In the genomic region with DNA sequence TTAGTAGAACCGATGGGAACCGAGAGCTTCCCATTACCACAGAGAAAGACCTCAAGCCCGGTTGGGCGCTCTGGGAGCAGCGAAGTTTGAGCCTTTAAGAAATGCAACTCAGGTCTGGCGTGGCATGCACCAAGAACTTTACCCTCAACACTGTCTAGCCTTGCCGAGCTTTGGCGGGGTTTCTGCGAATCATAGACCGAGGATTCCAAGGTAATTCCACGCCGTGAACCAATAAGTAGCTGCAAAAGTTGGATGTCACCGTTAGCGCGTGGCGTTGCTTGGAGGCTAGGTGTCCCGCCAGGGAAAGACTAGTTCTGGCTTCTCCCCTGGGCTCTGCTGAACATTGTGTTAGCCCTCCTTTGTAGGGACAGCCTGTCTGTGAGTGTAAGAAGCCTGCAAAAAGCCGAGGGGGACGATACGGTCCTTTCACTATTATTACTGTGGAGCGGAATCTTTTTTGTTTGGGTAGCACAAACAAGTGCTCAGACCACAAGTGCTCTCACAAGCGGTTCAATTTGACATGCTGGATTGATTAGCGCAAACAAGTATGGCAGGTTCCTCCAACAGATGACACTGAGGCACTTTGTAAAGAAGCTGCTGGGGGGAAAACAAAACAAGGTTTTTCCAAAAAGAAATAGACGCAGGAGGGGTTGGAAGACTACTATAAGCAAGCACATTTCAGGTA, we compare ENCODE assay signal across 2 mouse cellular contexts.
TF ChIP-seq lines count a peak whose summit lies in the region.

No protein-coding gene starts in this region.

TF ChIP-seq in C2C12, 6 proteins besides CTCF, POLR2A, EP300 and RAD21:
- TF ChIP-seq USF1 (IDR thresholded peaks at IDR 0.05; ENCODE audit: low read depth) (no peak), MYOD1 (IDR thresholded peaks at IDR 0.05; ENCODE audit: control insufficient read depth, insufficient read length, low read depth) (no peak), MYOG (IDR thresholded peaks at IDR 0.05; ENCODE audit: control insufficient read depth, extremely low read depth, insufficient read length) (no peak), MAX (IDR thresholded peaks at IDR 0.05) (no peak), CEBPB (IDR thresholded peaks at IDR 0.05; ENCODE audit: low read depth) (no peak), FOSL1 (IDR thresholded peaks at IDR 0.05; ENCODE audit: insufficient read depth, low read length, poor library complexity, severe bottlenecking) (no peak)

TF ChIP-seq in ES-E14, 5 proteins besides CTCF, POLR2A, EP300 and RAD21:
- TF ChIP-seq ZC3H11A (IDR thresholded peaks at IDR 0.05; ENCODE audit: borderline replicate concordance, low read depth, low read length) (no peak), CHD2 (IDR thresholded peaks at IDR 0.05; ENCODE audit: low read depth, low read length) (no peak), ZNF384 (IDR thresholded peaks at IDR 0.05; ENCODE audit: low read depth, low read length) (no peak), MAFK (IDR thresholded peaks at IDR 0.05; ENCODE audit: insufficient read depth, low read depth, low read length) (no peak), HCFC1 (IDR thresholded peaks at IDR 0.05; ENCODE audit: borderline replicate concordance, insufficient read depth, low read length) (no peak)
TF ChIP-seq in ES-E14: peak in this region for 0.
